In the genomic region with DNA sequence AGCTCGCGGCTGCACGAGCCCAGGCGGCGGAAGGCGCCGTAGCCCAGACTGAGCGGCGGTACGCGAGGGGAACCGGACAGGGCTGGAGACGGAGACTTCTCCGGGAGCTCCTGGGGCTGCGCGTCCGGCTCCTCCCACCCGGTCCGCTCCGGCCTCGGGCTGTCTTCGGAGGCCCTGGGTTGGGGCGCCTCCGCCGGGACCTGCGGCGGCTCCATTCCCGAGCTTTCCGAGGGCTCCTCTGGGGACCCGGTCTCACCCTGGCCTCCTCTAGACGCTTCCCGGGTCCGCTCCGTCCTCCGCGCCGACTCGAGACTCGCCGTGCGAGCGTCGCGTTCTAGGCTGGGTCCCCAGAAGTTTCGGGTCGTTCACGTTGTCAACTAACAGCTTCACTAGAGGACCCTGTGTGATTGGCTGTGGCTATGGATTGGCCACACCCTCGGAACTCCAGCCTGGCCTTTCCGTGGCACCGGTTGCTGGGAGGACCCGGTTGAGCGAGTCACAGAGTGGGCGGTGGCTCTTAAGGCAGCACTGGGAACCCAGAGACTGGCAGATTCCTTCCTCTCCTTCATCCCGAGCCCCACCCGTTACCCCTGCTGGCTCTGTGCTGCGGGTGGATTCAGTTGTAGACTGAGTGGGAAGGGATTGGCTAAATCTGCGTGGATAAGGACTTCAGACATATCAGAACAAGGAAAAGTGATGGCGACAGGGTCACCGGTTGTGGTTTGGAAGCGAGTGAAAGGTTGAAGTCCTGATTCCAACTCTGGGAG, we compare ENCODE assay signal across 8 mouse cellular contexts. TPM values are rescaled to one million over a fixed set of nuclear protein-coding genes. Genes with fewer than 3 reads are reported as not detected.
DNase-seq lines count a peak whose midpoint lies in the region; ATAC-seq and TF ChIP-seq lines count a peak whose summit lies in the region.

Gene Klrg2 (minus strand): TSS at position 391 of the 767 bp plus-strand sequence.

- peak within 1 kb of the TSS; percentile 33 for H3K9ac ChIP-seq in hindbrain, postnatal 0 days (replicated peaks; ENCODE audit: low read length)
- H3K9ac ChIP-seq in liver, embryonic 12.5 days = peak within 1 kb of the TSS; percentile 31; the same call in 1 of the 2 replicates
- H3K9ac ChIP-seq in midbrain, postnatal 0 days (replicated peaks; ENCODE audit: low read length, poor library complexity, severe bottlenecking) = peak within 1 kb of the TSS; percentile 46

- no peak for TF ChIP-seq CTCF in hindbrain, postnatal 0 days (IDR thresholded peaks at IDR 0.05; ENCODE audit: low read depth)
- no peak for TF ChIP-seq CTCF in midbrain, postnatal 0 days (IDR thresholded peaks at IDR 0.05)

- peaks cover 7% of the 10 kb centered on the region; the same call in 1 of the 2 replicates for H3K4me1 ChIP-seq in hindbrain, postnatal 0 days (ENCODE audit: insufficient read depth, low read length)
- peaks cover 19% of the 10 kb centered on the region for H3K4me1 ChIP-seq in liver, embryonic 12.5 days
- peaks cover 10% of the 10 kb centered on the region; the same call in 1 of the 2 replicates for H3K4me1 ChIP-seq in midbrain, postnatal 0 days (ENCODE audit: insufficient read depth, low read length)

- intact Hi-C loops in left cerebral cortex, postnatal 36 days (cut with DNase I) = no loop called here
- intact Hi-C loops in gastrocnemius, postnatal 14 days (cut with DNase I; ENCODE audit: low total_unique reads) = no loop called here

- peak within 1 kb of the TSS; percentile 43 for H3K4me3 ChIP-seq in hindbrain, postnatal 0 days (ENCODE audit: low read length)
- peak within 1 kb of the TSS; percentile 57 for H3K4me3 ChIP-seq in liver, embryonic 12.5 days
- peak within 1 kb of the TSS; percentile 50 for H3K4me3 ChIP-seq in midbrain, postnatal 0 days (ENCODE audit: low read depth, low read length)

- H3K4me2 ChIP-seq in hindbrain, postnatal 0 days (ENCODE audit: low read depth, low read length) = peak within 1 kb of the TSS; percentile 78
- peak within 1 kb of the TSS; percentile 92 for H3K4me2 ChIP-seq in liver, embryonic 12.5 days
- peak within 1 kb of the TSS; percentile 82 for H3K4me2 ChIP-seq in midbrain, postnatal 0 days (ENCODE audit: low read depth, low read length, poor library complexity, severe bottlenecking)

- DNase-seq in left cerebral cortex, postnatal 36 days (ENCODE audit: low spot score in 2 of 2) = peak; percentile 12 to 34
- DNase-seq in left cerebral cortex, adult 11 months (ENCODE audit: low spot score) = no peak
- DNase-seq in cerebellum, postnatal 14 days = peak; percentile 48 to 59
- DNase-seq in gastrocnemius, postnatal 14 days = peak; percentile 74
- DNase-seq in hindbrain, postnatal 0 days (ENCODE audit: low spot score) = peak; percentile 58
- peak; percentile 57 for DNase-seq in midbrain, postnatal 0 days (ENCODE audit: low spot score)
- peak; percentile 7 for DNase-seq in thymus, postnatal 0 days (ENCODE audit: low spot score)

- H3K9me3 ChIP-seq in hindbrain, postnatal 0 days (ENCODE audit: low read length) = no peaks in the 10 kb centered on the region
- H3K9me3 ChIP-seq in liver, embryonic 12.5 days (replicated peaks) = no peaks in the 10 kb centered on the region
- H3K9me3 ChIP-seq in midbrain, postnatal 0 days (ENCODE audit: low read length) = no peaks in the 10 kb centered on the region

- H3K36me3 ChIP-seq in hindbrain, postnatal 0 days (ENCODE audit: insufficient read depth, low read length) = no peaks in the 10 kb centered on the region
- H3K36me3 ChIP-seq in liver, embryonic 12.5 days = no peaks in the 10 kb centered on the region
- H3K36me3 ChIP-seq in midbrain, postnatal 0 days (ENCODE audit: insufficient read depth, low read length) = no peaks in the 10 kb centered on the region

- ATAC-seq in hindbrain, postnatal 0 days = peak; percentile 78
- ATAC-seq in liver, embryonic 12.5 days = peak; percentile 70
- peak; percentile 57 for ATAC-seq in midbrain, postnatal 0 days (ENCODE audit: low FRiP score)

- no peak within 1 kb of the TSS for H3K27ac ChIP-seq in hindbrain, postnatal 0 days
- H3K27ac ChIP-seq in liver, embryonic 12.5 days = no peak within 1 kb of the TSS
- no peak within 1 kb of the TSS for H3K27ac ChIP-seq in midbrain, postnatal 0 days (ENCODE audit: low read depth, low read length)

- WGBS in hindbrain, postnatal 0 days = 2% methylated on average over 55 of the region's 60 CpGs
- 2% methylated on average over 60 of the region's 60 CpGs for WGBS in liver, embryonic 12.5 days (ENCODE audit: insufficient replicate concordance)
- WGBS in midbrain, postnatal 0 days = 2% methylated on average over 59 of the region's 60 CpGs

- peaks cover 24% of the 10 kb centered on the region; the same call in 1 of the 2 replicates for H3K27me3 ChIP-seq in hindbrain, postnatal 0 days (ENCODE audit: insufficient read depth, low read length)
- peaks cover 99% of the 10 kb centered on the region for H3K27me3 ChIP-seq in liver, embryonic 12.5 days (replicated peaks)
- H3K27me3 ChIP-seq in midbrain, postnatal 0 days (ENCODE audit: insufficient read depth, low read length) = peaks cover 46% of the 10 kb centered on the region

RNA-seq across cellular contexts. Expression of gene Klrg2, which starts in this region (rescaled TPM):
- total RNA-seq in left cerebral cortex, postnatal 36 days (2021) = 1 to 10 TPM in 1 of 2 experiments, under 1 TPM in 1; 0.74 to 1.4 TPM
- total RNA-seq in gastrocnemius, postnatal 14 days (2021) = under 1 TPM; 0.09 to 0.27 TPM
- 0.29 and 0.73 TPM in 2 replicates for total RNA-seq in hindbrain, postnatal 0 days (2014; rRNA removed)
- 0.48 TPM in 2 replicates for polyA plus RNA-seq in hindbrain, postnatal 0 days (2015; fragmentation: Nextera tagmentation; extraction: Ambion mirVana)
- 0.06 and 0.10 TPM in 2 replicates for polyA plus RNA-seq in liver, embryonic 12.5 days (2016; fragmentation: Nextera tagmentation; extraction: Ambion mirVana)
- total RNA-seq in midbrain, postnatal 0 days (2014; rRNA removed) = 0.22 and 0.90 TPM in 2 replicates
- 0.21 and 0.37 TPM in 2 replicates for polyA plus RNA-seq in midbrain, postnatal 0 days (2015; fragmentation: Nextera tagmentation; extraction: Ambion mirVana)
- 0.17 TPM in 2 replicates for polyA plus RNA-seq in thymus, postnatal 0 days (2015; fragmentation: Nextera tagmentation; extraction: Ambion mirVana)

Comparison
In these comparisons a context has a peak if more than half of its experiments do, and no peak if none do; other contexts are left out.
1. Peak in DNase-seq in gastrocnemius, postnatal 14 days; RNA of the gene not detected or under 1 TPM.
2. Peak in DNase-seq, ATAC-seq, H3K4me3 ChIP-seq, H3K9ac ChIP-seq and H3K4me2 ChIP-seq in hindbrain, postnatal 0 days; RNA of the gene not detected or under 1 TPM.
3. Peak in ATAC-seq, H3K4me3 ChIP-seq, H3K9ac ChIP-seq and H3K4me2 ChIP-seq in liver, embryonic 12.5 days; RNA of the gene not detected or under 1 TPM.
4. Peak in DNase-seq, ATAC-seq, H3K4me3 ChIP-seq, H3K9ac ChIP-seq and H3K4me2 ChIP-seq in midbrain, postnatal 0 days; RNA of the gene not detected or under 1 TPM.
5. Peak in DNase-seq in thymus, postnatal 0 days; RNA of the gene not detected or under 1 TPM.